Mouse (Mus musculus) liver, adult 2 months (tissue): Measurements from ENCODE around the gene Strn3. TPM values are rescaled to one million over a fixed set of nuclear protein-coding genes. Genes with fewer than 3 reads are reported as not detected.
A peak's percentile ranks its signal among the peaks of the same experiment; 100 is the strongest.
"Not testable (repeated sequence)": the region's sequence is repeated elsewhere in the genome, so short reads cannot be mapped to it uniquely, and the experiment has no call there.

ENCODE experiments used
- DNase-seq: peaks from one replicate; pipeline ENCODE4 v3.0.0-alpha.2; 2011; ENCODE audit warnings: low read depth, low spot score; ENCODE audit errors: extremely low read depth
- H3K27ac ChIP-seq: fragments of 200-500 bp; replicated peaks from 2 replicates; pipeline ENCODE4 v1.5.1; 2012; ENCODE audit warnings: low read depth, mild to moderate bottlenecking, control low read depth, inconsistent platforms, low read length; ENCODE audit not compliant: insufficient read depth
- H3K27me3 ChIP-seq: fragments of 200-500 bp; 2 replicates; pipeline ENCODE4 v1.6.1; 2012; ENCODE audit warnings: mild to moderate bottlenecking, moderate library complexity, low read length, inconsistent platforms; ENCODE audit not compliant: control insufficient read depth, insufficient read depth
- H3K36me3 ChIP-seq: fragments of 200-500 bp; 2 replicates; pipeline ENCODE4 v1.6.1; 2012; ENCODE audit warnings: low read length, inconsistent platforms; ENCODE audit not compliant: control insufficient read depth, insufficient read depth
- H3K4me1 ChIP-seq: fragments of 200-500 bp; 2 replicates; pipeline ENCODE4 v1.6.1; 2011; ENCODE audit warnings: low read length; ENCODE audit not compliant: control insufficient read depth, insufficient read depth
- H3K4me3 ChIP-seq: fragments of 200-500 bp; 2 replicates; pipeline ENCODE4 v1.5.1; 2011; ENCODE audit warnings: low read depth, mild to moderate bottlenecking, control low read depth, low read length, moderate library complexity; ENCODE audit not compliant: insufficient read depth
- H3K79me2 ChIP-seq: fragments of 200-500 bp; 2 replicates; pipeline ENCODE4 v1.6.1; 2012; ENCODE audit warnings: inconsistent platforms, mild to moderate bottlenecking, low read length, moderate library complexity; ENCODE audit not compliant: control insufficient read depth, insufficient read depth
- H3K9ac ChIP-seq: fragments of 200-500 bp; 2 replicates; pipeline ENCODE4 v1.6.1; 2012; ENCODE audit warnings: low read depth, mild to moderate bottlenecking, control low read depth, inconsistent platforms, low read length
- CTCF ChIP-seq: fragments of 200-500 bp; IDR thresholded peaks from 2 replicates; pipeline ENCODE4 v1.5.1; 2011; ENCODE audit warnings: low read depth, low read length, control low read depth
- POLR2A ChIP-seq: fragments of 200-500 bp; IDR thresholded peaks from 2 replicates; pipeline ENCODE4 v1.6.1; 2011; ENCODE audit warnings: low read length, control low read depth; ENCODE audit not compliant: insufficient read depth; ENCODE audit errors: extremely low read depth
- WGBS: fragments of 180-500 bp; shearing (Covaris S2); methylation state at CpG from one replicate; pipeline ENCODE4 v1.1.7; 2018; 5-methylcytosine and 5-hydroxymethylcytosine counted together
- polyA plus RNA-seq: library from polyadenylated mRNA; depleted of rRNA; stranded (reverse); fragments of >200 nt; gene quantifications from 2 replicates; pipeline ENCODE4 v1.2.3, GENCODE M21; 2012
- total RNA-seq: library from RNA; depleted of rRNA; stranded (reverse); fragments of >200 nt; gene quantifications from 2 replicates; pipeline ENCODE4 v1.2.3, GENCODE M21; 2014

Gene Strn3
- total and polyA plus RNA-seq, 2 experiments: 7.3 to 33.7 TPM

DNA sequence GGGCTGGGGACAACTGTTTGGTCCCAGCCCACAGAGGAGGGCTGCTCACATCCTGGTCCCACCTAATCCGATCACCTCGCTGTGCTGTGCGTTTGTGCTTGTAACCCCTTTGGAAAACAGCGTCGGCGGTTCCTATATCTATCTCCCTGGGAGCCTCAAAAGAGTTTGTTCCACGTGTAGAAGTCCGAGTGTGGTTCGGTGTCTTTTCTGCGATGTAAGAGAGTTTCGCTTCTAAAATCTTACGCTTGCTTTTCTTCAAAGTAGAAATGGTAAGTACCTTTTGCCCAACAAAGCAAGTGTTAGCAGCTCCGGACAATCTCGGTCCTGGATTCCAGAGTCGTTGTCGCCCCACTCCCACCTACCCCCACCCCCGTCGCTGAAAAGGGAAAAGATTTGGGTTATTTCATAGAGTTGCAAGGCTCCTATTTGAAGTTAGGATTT lies 97.6 kb downstream of the Strn3 start:
- Histone ChIP-seq H3K9ac (no peak overlapping the region), H3K4me1 (peaks cover 12% of the 10 kb centered on the region), H3K27ac (no peak overlapping the region), H3K27me3 (peaks cover 19% of the 10 kb centered on the region), H3K4me3 (peak overlapping the region; percentile 56; the same call in 1 of the 2 replicates), H3K79me2 (no peaks in the 10 kb centered on the region), H3K36me3 (no peaks in the 10 kb centered on the region)
- TF ChIP-seq POLR2A (no peak), CTCF (no peak)
- WGBS: 3% methylated on average over 18 of the region's 18 CpGs
- no peak for DNase-seq

DNA sequence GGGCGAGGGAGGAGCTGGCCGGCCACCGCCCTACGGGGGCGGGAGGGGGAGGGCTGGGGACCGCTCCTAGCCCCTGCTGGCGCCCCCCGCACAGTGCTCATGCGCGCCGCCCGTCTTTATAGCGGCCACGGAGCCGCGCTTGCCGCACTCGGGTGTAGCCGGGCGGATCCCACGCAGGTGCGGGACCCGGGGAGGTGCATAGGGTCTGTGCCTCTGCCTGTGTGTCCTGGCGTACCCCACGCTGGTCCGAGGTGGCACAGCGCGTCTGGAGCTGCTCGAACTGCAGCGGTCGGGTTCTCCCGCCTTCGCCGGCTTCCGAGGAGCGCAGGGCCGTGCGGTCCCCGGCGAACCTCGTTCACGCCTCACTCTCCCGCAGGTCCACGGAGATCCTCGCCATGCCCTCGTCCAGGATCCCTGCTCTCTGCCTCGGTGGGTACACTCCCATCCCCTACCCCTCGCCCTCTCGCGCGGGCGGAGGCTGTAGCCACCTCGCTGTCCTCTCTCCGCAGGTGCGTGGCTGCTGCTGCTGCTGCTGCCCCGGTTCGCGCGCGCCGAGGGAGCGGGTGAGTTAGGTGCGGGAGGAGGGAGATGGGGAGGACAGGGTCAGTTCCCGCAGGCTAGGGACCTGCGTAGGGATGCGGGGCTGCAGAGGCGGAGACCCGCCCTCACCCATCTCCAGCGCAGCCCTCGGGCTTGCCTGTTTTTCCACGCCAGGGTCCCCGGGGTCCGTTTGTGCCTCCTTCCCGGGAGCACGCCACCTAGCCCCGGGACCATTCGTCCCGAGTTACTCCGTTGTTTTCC lies 98.3 kb downstream of the Strn3 start, which contains the start of gene Coch:
Coch (plus strand) TSS at position 113 of the 801 bp plus-strand sequence.
- Histone ChIP-seq H3K36me3 (no peaks in the 10 kb centered on the region), H3K27me3 (peaks cover 19% of the 10 kb centered on the region), H3K4me3 (peak within 1 kb of the TSS; percentile 56), H3K27ac (no peak within 1 kb of the TSS), H3K9ac (peak within 1 kb of the TSS; percentile 22; the same call in 1 of the 2 replicates), H3K4me1 (peaks cover 12% of the 10 kb centered on the region), H3K79me2 (no peaks in the 10 kb centered on the region)
- TF ChIP-seq CTCF (no peak), POLR2A (no peak)
- WGBS: under 1% methylated on average over 78 of the region's 79 CpGs
- no peak for DNase-seq

DNA sequence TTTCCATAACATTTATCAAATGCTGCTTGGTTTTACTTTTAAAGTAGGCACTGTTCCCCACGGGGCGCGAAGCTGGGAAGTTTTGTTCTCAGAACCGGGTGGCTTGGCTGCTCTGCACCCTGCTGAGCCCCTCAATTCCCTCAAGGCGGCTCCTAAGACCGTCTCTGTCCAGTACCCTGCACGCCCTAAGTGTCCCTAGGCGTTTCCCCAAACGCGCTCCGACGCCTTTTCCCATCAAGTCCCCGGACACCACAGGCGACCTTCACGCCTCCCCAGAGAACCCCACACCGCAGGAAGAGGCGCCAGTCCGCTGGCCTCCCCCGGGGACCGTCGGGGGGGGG lies 98.8 kb downstream of the Strn3 start:
- peaks cover 12% of the 10 kb centered on the region for H3K4me1 ChIP-seq
- peak overlapping the region; percentile 56; the same call in 1 of the 2 replicates for H3K4me3 ChIP-seq
- 2% methylated on average over 21 of the region's 21 CpGs for WGBS
- H3K27me3 ChIP-seq: peaks cover 19% of the 10 kb centered on the region
- no peak overlapping the region for H3K9ac ChIP-seq
- peak; percentile 3; the same call in 1 of the 2 replicates for TF ChIP-seq CTCF
- no peak for TF ChIP-seq POLR2A
- DNase-seq: no peak
- H3K27ac ChIP-seq: no peak overlapping the region
- H3K36me3 ChIP-seq: no peaks in the 10 kb centered on the region
- H3K79me2 ChIP-seq: no peaks in the 10 kb centered on the region

DNA sequence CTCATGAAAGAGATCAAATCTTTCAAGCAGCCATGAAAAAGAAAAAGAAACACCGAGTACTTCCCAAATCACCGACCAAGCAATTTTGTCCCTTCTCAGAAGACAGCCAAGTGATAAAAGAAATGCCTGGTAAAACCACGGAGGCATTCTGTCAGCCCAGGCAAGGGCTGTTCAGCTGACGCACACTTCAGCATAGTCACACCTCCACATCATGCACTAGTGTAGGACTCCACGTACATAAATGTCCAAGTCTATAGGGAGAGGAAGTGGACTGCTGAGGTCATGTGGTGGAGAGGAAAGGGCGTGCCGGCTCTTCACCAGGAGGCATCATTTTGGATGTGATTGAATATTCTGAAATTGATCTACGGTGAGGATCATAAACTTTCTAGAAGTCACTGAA lies 99.8 kb downstream of the Strn3 start:
- Histone ChIP-seq H3K9ac (no peak overlapping the region), H3K4me1 (peaks cover 12% of the 10 kb centered on the region), H3K4me3 (no peak overlapping the region), H3K79me2 (no peaks in the 10 kb centered on the region), H3K36me3 (no peaks in the 10 kb centered on the region), H3K27ac (no peak overlapping the region), H3K27me3 (peaks cover 19% of the 10 kb centered on the region)
- TF ChIP-seq POLR2A: no peak
- no peak for TF ChIP-seq CTCF
- WGBS: 69% methylated on average over 8 of the region's 8 CpGs
- DNase-seq: no peak

DNA sequence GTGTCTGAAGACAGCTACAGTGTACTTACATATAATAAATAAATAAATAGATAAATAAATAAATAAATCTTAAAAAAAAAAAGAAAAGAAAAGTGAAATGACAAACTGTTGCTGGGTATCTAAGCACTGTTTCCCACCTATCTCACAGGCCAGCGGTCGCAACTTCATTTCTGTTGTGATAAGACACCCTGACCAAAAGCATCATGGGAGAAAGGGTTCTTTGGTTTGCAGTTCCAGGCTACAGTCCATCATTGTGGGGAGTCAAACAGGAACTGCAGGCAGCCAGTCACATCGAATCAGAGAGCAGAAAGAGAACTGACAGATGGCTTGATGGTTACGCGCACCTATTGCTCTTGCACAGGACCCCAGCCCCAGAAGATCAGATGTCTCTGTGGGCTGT lies 102.4 kb downstream of the Strn3 start:
- Histone ChIP-seq H3K4me1 (peaks cover 12% of the 10 kb centered on the region), H3K36me3 (no peaks in the 10 kb centered on the region), H3K27me3 (peaks cover 14% of the 10 kb centered on the region), H3K79me2 (no peaks in the 10 kb centered on the region), H3K9ac (no peak overlapping the region), H3K4me3 (no peak overlapping the region), H3K27ac (no peak overlapping the region)
- no peak for DNase-seq
- 85% methylated on average over 5 of the region's 5 CpGs for WGBS
- TF ChIP-seq POLR2A (no peak), CTCF (no peak)

DNA sequence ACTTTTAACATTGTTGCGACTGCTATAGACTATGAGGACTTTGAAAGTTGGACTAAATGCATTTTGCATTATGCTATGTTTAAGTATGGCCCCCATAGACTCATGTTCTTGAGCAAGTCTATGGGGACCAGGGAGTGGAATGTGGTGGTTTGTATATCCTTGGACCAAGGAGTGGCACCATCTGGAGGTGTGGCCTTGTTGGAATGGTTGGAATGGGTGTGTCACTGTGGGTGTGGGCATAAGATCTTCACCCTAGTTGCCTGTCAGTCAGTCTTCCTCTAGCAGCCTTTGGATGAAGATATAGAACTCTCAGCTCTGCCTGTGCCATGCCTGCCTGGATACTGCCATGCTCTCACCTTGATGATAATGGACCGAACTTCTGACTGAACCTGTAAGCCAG lies 113.9 kb downstream of the Strn3 start:
- not testable (repeated sequence) for H3K79me2 ChIP-seq, DNase-seq, H3K27ac ChIP-seq, H3K4me1 ChIP-seq, H3K27me3 ChIP-seq, H3K36me3 ChIP-seq, H3K9ac ChIP-seq, H3K4me3 ChIP-seq
- 90% methylated on average over 2 of the region's 2 CpGs for WGBS
